Comparison of ENCODE assay signal across 8 mouse cellular contexts in the genomic region with DNA sequence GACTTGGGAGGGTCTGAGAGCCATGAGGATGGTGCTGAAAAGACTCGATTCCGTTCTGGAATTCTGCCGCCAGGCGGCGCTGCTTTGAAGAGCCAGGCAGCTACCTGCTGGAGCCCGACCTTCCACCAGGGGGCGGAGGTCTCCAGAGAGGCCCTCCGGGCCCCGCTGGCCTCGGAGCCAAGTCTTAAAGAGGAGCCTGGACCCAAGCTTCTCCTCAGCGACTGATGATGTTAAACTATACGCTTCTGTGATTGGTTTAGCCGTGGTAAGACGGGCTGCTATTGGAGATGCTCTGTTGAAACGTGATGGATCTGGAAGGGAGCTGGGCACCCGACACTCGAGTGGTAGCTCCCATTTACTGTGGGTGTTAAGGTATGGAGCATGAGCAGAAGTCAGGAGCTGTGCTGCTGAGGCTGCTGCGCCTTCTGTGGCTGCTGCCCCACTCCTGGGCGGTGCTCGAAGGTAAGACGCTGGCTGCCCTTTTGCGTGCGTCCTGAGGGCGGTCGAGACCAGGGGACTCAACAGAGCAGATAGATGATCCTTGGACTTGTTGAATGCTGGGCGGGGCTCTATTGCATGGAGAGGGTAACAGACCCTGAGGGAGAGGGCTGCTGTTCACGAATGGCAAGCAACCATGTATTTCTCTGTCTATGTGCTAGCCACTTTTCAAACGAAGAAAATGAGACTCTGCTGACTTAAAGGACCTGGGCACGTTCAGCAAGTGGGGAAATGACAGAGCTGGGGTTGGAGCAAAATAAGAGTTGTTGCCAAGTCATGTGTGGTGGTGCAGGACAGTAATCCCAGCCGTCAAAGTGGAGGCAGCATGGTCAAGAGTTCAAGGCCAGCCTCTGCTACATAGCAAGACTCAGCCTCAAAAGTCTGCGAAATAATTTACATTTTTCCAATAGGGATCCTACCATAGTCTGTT. TPM values are rescaled to one million over a fixed set of nuclear protein-coding genes. Genes with fewer than 3 reads are reported as not detected.
DNase-seq lines count a peak whose midpoint lies in the region; ATAC-seq and TF ChIP-seq lines count a peak whose summit lies in the region.

No protein-coding gene starts in this region.

- H3K4me1 ChIP-seq in erythroblast, embryonic 14.5 days (ENCODE audit: control insufficient read depth), result peaks cover 21% of the 10 kb centered on the region
- peaks cover 11% of the 10 kb centered on the region for H3K4me1 ChIP-seq in heart, embryonic 12.5 days (replicated peaks)
- H3K4me1 ChIP-seq in kidney, postnatal 0 days (replicated peaks; ENCODE audit: insufficient read depth, low read length), result 0 out of 2 replicates have a peak, but pooled peaks cover 7% of the 10 kb centered on the region
- peaks cover 11% of the 10 kb centered on the region; the same call in 1 of the 2 replicates for H3K4me1 ChIP-seq in liver, embryonic 11.5 days (replicated peaks; ENCODE audit: control insufficient read depth, insufficient read depth, low read length)
- no peaks in the 10 kb centered on the region; the same call in 1 of the 2 replicates for H3K4me1 ChIP-seq in stomach, embryonic 14.5 days (ENCODE audit: control insufficient read depth, insufficient read depth, low read length)

- no peaks in the 10 kb centered on the region for H3K36me3 ChIP-seq in C2C12 (ENCODE audit: control insufficient read depth, insufficient read depth)
- H3K36me3 ChIP-seq in erythroblast, embryonic 14.5 days (ENCODE audit: control insufficient read depth), result no peaks in the 10 kb centered on the region
- H3K36me3 ChIP-seq in heart, embryonic 12.5 days, result no peaks in the 10 kb centered on the region
- H3K36me3 ChIP-seq in kidney, postnatal 0 days (ENCODE audit: insufficient read depth, low read length), result no peaks in the 10 kb centered on the region
- H3K36me3 ChIP-seq in liver, embryonic 11.5 days (ENCODE audit: control insufficient read depth, insufficient read depth, low read length), result no peaks in the 10 kb centered on the region
- H3K36me3 ChIP-seq in stomach, embryonic 14.5 days (ENCODE audit: control insufficient read depth, insufficient read depth, low read length), result no peaks in the 10 kb centered on the region

- no peaks in the 10 kb centered on the region for H3K79me2 ChIP-seq in C2C12 (ENCODE audit: control insufficient read depth, insufficient read depth)

- no peak overlapping the region for H3ac ChIP-seq in C2C12 (ENCODE audit: control insufficient read depth, insufficient read length, low read depth)

- no peaks in the 10 kb centered on the region for H3K9me3 ChIP-seq in erythroblast, embryonic 14.5 days (ENCODE audit: control insufficient read depth, low read length)
- no peaks in the 10 kb centered on the region for H3K9me3 ChIP-seq in heart, embryonic 12.5 days (replicated peaks)
- H3K9me3 ChIP-seq in kidney, postnatal 0 days (replicated peaks; ENCODE audit: low read length), result no peaks in the 10 kb centered on the region
- H3K9me3 ChIP-seq in liver, embryonic 11.5 days (ENCODE audit: control insufficient read depth, low read length), result no peaks in the 10 kb centered on the region
- H3K9me3 ChIP-seq in stomach, embryonic 14.5 days (ENCODE audit: control insufficient read depth, low read depth, low read length), result no peaks in the 10 kb centered on the region

- peak; percentile 94 for ATAC-seq in heart, embryonic 12.5 days (ENCODE audit: insufficient number of reproducible peaks, low FRiP score)
- ATAC-seq in kidney, postnatal 0 days (replicated peaks; ENCODE audit: low FRiP score, low read depth), result peak; percentile 97
- peak; percentile 90 for ATAC-seq in liver, embryonic 11.5 days (replicated peaks; ENCODE audit: low FRiP score)
- ATAC-seq in stomach, embryonic 14.5 days (ENCODE audit: insufficient number of reproducible peaks, insufficient read depth, low FRiP score, low read depth), result peak; percentile 96

- 7% methylated on average over 31 of the region's 31 CpGs for WGBS in heart, embryonic 12.5 days
- WGBS in kidney, postnatal 0 days, result 6% methylated on average over 31 of the region's 31 CpGs
- 8% methylated on average over 31 of the region's 31 CpGs for WGBS in liver, embryonic 11.5 days
- 6% methylated on average over 31 of the region's 31 CpGs for WGBS in stomach, embryonic 14.5 days

- H3K4me2 ChIP-seq in heart, embryonic 12.5 days, result peak overlapping the region; percentile 82
- peak overlapping the region; percentile 80 for H3K4me2 ChIP-seq in kidney, postnatal 0 days (ENCODE audit: low read length)
- peak overlapping the region; percentile 69 for H3K4me2 ChIP-seq in liver, embryonic 11.5 days
- H3K4me2 ChIP-seq in stomach, embryonic 14.5 days (replicated peaks; ENCODE audit: low read depth, low read length), result peak overlapping the region; percentile 49

- no peak for TF ChIP-seq POLR2A in brain, embryonic 14.5 days (IDR thresholded peaks at IDR 0.05; ENCODE audit: borderline replicate concordance, extremely low read depth, insufficient read depth, insufficient read length, poor library complexity, severe bottlenecking)

- peak; percentile 98 for TF ChIP-seq CTCF in C2C12 (IDR thresholded peaks at IDR 0.05; ENCODE audit: control insufficient read depth, insufficient read depth, insufficient read length)
- TF ChIP-seq CTCF in brain, embryonic 14.5 days (IDR thresholded peaks at IDR 0.05; ENCODE audit: borderline replicate concordance, extremely low read depth, insufficient read depth, insufficient read length), result peak; percentile 100
- TF ChIP-seq CTCF in kidney, postnatal 0 days (IDR thresholded peaks at IDR 0.05; ENCODE audit: low read depth), result peak; percentile 100

- H3K4me3 ChIP-seq in C2C12 (ENCODE audit: insufficient read depth, poor library complexity, severe bottlenecking), result no peak overlapping the region
- H3K4me3 ChIP-seq in erythroblast, embryonic 14.5 days (replicated peaks), result peak overlapping the region; percentile 42
- peak overlapping the region; percentile 41 for H3K4me3 ChIP-seq in heart, embryonic 12.5 days
- H3K4me3 ChIP-seq in kidney, postnatal 0 days (replicated peaks; ENCODE audit: low read depth, low read length), result peak overlapping the region; percentile 38
- peak overlapping the region; percentile 32 for H3K4me3 ChIP-seq in liver, embryonic 11.5 days (ENCODE audit: low read depth, low read length)
- H3K4me3 ChIP-seq in stomach, embryonic 14.5 days (ENCODE audit: low read depth, low read length), result peak overlapping the region; percentile 23

- H3K27me3 ChIP-seq in C2C12 (ENCODE audit: control insufficient read depth, insufficient read depth, insufficient read length), result peaks cover 14% of the 10 kb centered on the region
- H3K27me3 ChIP-seq in erythroblast, embryonic 14.5 days (ENCODE audit: control insufficient read depth), result peaks cover 46% of the 10 kb centered on the region
- H3K27me3 ChIP-seq in heart, embryonic 12.5 days (replicated peaks), result peaks cover 45% of the 10 kb centered on the region
- H3K27me3 ChIP-seq in kidney, postnatal 0 days (ENCODE audit: insufficient read depth, low read length), result no peaks in the 10 kb centered on the region
- H3K27me3 ChIP-seq in liver, embryonic 11.5 days (replicated peaks; ENCODE audit: control insufficient read depth, insufficient read depth, low read length), result peaks cover 42% of the 10 kb centered on the region
- H3K27me3 ChIP-seq in stomach, embryonic 14.5 days (ENCODE audit: control insufficient read depth, insufficient read depth, low read length), result 0 out of 2 replicates have a peak, but pooled peaks cover 4% of the 10 kb centered on the region

- peak; percentile 99 for DNase-seq in brain, embryonic 14.5 days (ENCODE audit: low read depth)
- peak; percentile 99 for DNase-seq in kidney, postnatal 0 days (ENCODE audit: low spot score)
- peak; percentile 90 for DNase-seq in liver, embryonic 11.5 days (ENCODE audit: low spot score)
- peak; percentile 100 for DNase-seq in naive thymus-derived CD4-positive, alpha-beta T cell, adult 2 months (ENCODE audit: low read depth)

- peak overlapping the region; percentile 62; the same call in 1 of the 2 replicates for H3K9ac ChIP-seq in heart, embryonic 12.5 days
- no peak overlapping the region; the same call in 1 of the 2 replicates for H3K9ac ChIP-seq in kidney, postnatal 0 days (ENCODE audit: low read depth, low read length)
- peak overlapping the region; percentile 28; the same call in 1 of the 2 replicates for H3K9ac ChIP-seq in liver, embryonic 11.5 days (ENCODE audit: low read depth, low read length)
- no peak overlapping the region for H3K9ac ChIP-seq in stomach, embryonic 14.5 days (replicated peaks; ENCODE audit: low read depth, low read length)

- H3K79me3 ChIP-seq in C2C12 (ENCODE audit: low read depth), result no peaks in the 10 kb centered on the region

- no peak overlapping the region for H3K27ac ChIP-seq in heart, embryonic 12.5 days (ENCODE audit: poor library complexity, severe bottlenecking)
- no peak overlapping the region for H3K27ac ChIP-seq in kidney, postnatal 0 days
- H3K27ac ChIP-seq in liver, embryonic 11.5 days (ENCODE audit: low read depth, low read length), result no peak overlapping the region
- no peak overlapping the region for H3K27ac ChIP-seq in stomach, embryonic 14.5 days (ENCODE audit: low read length)

RNA-seq across cellular contexts. Expression of a gene that starts 7.5 kb away (rescaled TPM):
- polyA plus RNA-seq in C2C12 (2012; fragmentation: generic; extraction: Trizol), result not detected
- 0.18 and 0.40 TPM in 2 replicates for polyA plus RNA-seq in brain, embryonic 14.5 days (2012; rRNA removed)
- not detected in 2 replicates for polyA plus RNA-seq in erythroblast, embryonic 14.5 days (2012)
- 0.21 TPM in 1 of 2 replicates, not detected in the other for polyA plus RNA-seq in heart, embryonic 12.5 days (2016; fragmentation: Nextera tagmentation; extraction: Ambion mirVana)
- 15.3 and 19.4 TPM in 2 replicates for polyA plus RNA-seq in kidney, postnatal 0 days (2015; fragmentation: Nextera tagmentation; extraction: Ambion mirVana)
- polyA plus RNA-seq in liver, embryonic 11.5 days (2014; fragmentation: Nextera tagmentation; extraction: Ambion mirVana), result 0.32 and 0.34 TPM in 2 replicates
- polyA plus RNA-seq in stomach, embryonic 14.5 days (2014; fragmentation: Nextera tagmentation; extraction: Ambion mirVana), result 0.35 and 0.38 TPM in 2 replicates

RNA-seq across cellular contexts. Expression of a gene that starts 13.1 kb away (rescaled TPM):
- 127 TPM for polyA plus RNA-seq in C2C12 (2012; fragmentation: generic; extraction: Trizol)
- 186 and 256 TPM in 2 replicates for polyA plus RNA-seq in brain, embryonic 14.5 days (2012; rRNA removed)
- polyA plus RNA-seq in erythroblast, embryonic 14.5 days (2012), result 28.3 and 30.4 TPM in 2 replicates
- 89.4 and 90.6 TPM in 2 replicates for polyA plus RNA-seq in heart, embryonic 12.5 days (2016; fragmentation: Nextera tagmentation; extraction: Ambion mirVana)
- polyA plus RNA-seq in kidney, postnatal 0 days (2015; fragmentation: Nextera tagmentation; extraction: Ambion mirVana), result 90.2 and 100 TPM in 2 replicates
- 86.1 and 90.8 TPM in 2 replicates for polyA plus RNA-seq in liver, embryonic 11.5 days (2014; fragmentation: Nextera tagmentation; extraction: Ambion mirVana)
- polyA plus RNA-seq in stomach, embryonic 14.5 days (2014; fragmentation: Nextera tagmentation; extraction: Ambion mirVana), result 150 and 152 TPM in 2 replicates

RNA-seq across cellular contexts. Expression of a gene that starts 16.2 kb away (rescaled TPM):
- 5.2 TPM for polyA plus RNA-seq in C2C12 (2012; fragmentation: generic; extraction: Trizol)
- 12.0 and 16.4 TPM in 2 replicates for polyA plus RNA-seq in brain, embryonic 14.5 days (2012; rRNA removed)
- 0.46 and 1.0 TPM in 2 replicates for polyA plus RNA-seq in erythroblast, embryonic 14.5 days (2012)
- polyA plus RNA-seq in heart, embryonic 12.5 days (2016; fragmentation: Nextera tagmentation; extraction: Ambion mirVana), result 3.9 and 7.8 TPM in 2 replicates
- 18.6 and 20.6 TPM in 2 replicates for polyA plus RNA-seq in kidney, postnatal 0 days (2015; fragmentation: Nextera tagmentation; extraction: Ambion mirVana)
- polyA plus RNA-seq in liver, embryonic 11.5 days (2014; fragmentation: Nextera tagmentation; extraction: Ambion mirVana), result 5.6 and 5.9 TPM in 2 replicates
- polyA plus RNA-seq in stomach, embryonic 14.5 days (2014; fragmentation: Nextera tagmentation; extraction: Ambion mirVana), result 11.9 and 15.1 TPM in 2 replicates

RNA-seq across cellular contexts. Expression of a gene that starts 17.3 kb away (rescaled TPM):
- not detected for polyA plus RNA-seq in C2C12 (2012; fragmentation: generic; extraction: Trizol)
- polyA plus RNA-seq in brain, embryonic 14.5 days (2012; rRNA removed), result 0.82 and 1.1 TPM in 2 replicates
- not detected in 2 replicates for polyA plus RNA-seq in erythroblast, embryonic 14.5 days (2012)
- polyA plus RNA-seq in heart, embryonic 12.5 days (2016; fragmentation: Nextera tagmentation; extraction: Ambion mirVana), result 0.33 and 0.41 TPM in 2 replicates
- polyA plus RNA-seq in kidney, postnatal 0 days (2015; fragmentation: Nextera tagmentation; extraction: Ambion mirVana), result 12.9 and 13.5 TPM in 2 replicates
- polyA plus RNA-seq in liver, embryonic 11.5 days (2014; fragmentation: Nextera tagmentation; extraction: Ambion mirVana), result 0.19 and 0.43 TPM in 2 replicates
- 1.4 and 1.6 TPM in 2 replicates for polyA plus RNA-seq in stomach, embryonic 14.5 days (2014; fragmentation: Nextera tagmentation; extraction: Ambion mirVana)

RNA-seq across cellular contexts. Expression of a gene that starts 43.4 kb away (rescaled TPM):
- polyA plus RNA-seq in C2C12 (2012; fragmentation: generic; extraction: Trizol), result not detected
- polyA plus RNA-seq in brain, embryonic 14.5 days (2012; rRNA removed), result 0.07 and 0.20 TPM in 2 replicates
- 0.04 and 0.14 TPM in 2 replicates for polyA plus RNA-seq in erythroblast, embryonic 14.5 days (2012)
- polyA plus RNA-seq in heart, embryonic 12.5 days (2016; fragmentation: Nextera tagmentation; extraction: Ambion mirVana), result 0.26 and 0.37 TPM in 2 replicates
- polyA plus RNA-seq in kidney, postnatal 0 days (2015; fragmentation: Nextera tagmentation; extraction: Ambion mirVana), result 0.83 and 0.95 TPM in 2 replicates
- polyA plus RNA-seq in liver, embryonic 11.5 days (2014; fragmentation: Nextera tagmentation; extraction: Ambion mirVana), result 0.26 and 0.56 TPM in 2 replicates
- polyA plus RNA-seq in stomach, embryonic 14.5 days (2014; fragmentation: Nextera tagmentation; extraction: Ambion mirVana), result 0.65 and 1.1 TPM in 2 replicates

Comparison
In these comparisons a context has a peak if more than half of its experiments do, and no peak if none do; other contexts are left out.
1. H3K9ac ChIP-seq: peak in heart, embryonic 12.5 days (single experiment) and liver, embryonic 11.5 days (single experiment); none in kidney, postnatal 0 days (single experiment) and stomach, embryonic 14.5 days (single experiment).
2. RNA of a gene that starts 7.5 kb away (polyA plus RNA-seq): 15.3 to 19.4 TPM in kidney, postnatal 0 days; 0.35 to 0.38 TPM in stomach, embryonic 14.5 days, 0.32 to 0.34 TPM in liver, embryonic 11.5 days, 0.18 to 0.40 TPM in brain, embryonic 14.5 days, 0.21 TPM in heart, embryonic 12.5 days, not detected in C2C12 (single experiment) and not detected in erythroblast, embryonic 14.5 days; every median in the first group is over 10 times any median in the second.
3. Peak in every context shown above with its lines, with median percentiles within 50 percentile points of each other: CTCF ChIP-seq, DNase-seq, ATAC-seq and H3K4me2 ChIP-seq.